Mouse (Mus musculus): ENCODE results near the gene Chrnb2. TPM values are rescaled to one million over a fixed set of nuclear protein-coding genes. Genes with fewer than 3 reads are reported as not detected.

Chrnb2 gene
- polyA plus RNA-seq, 1 experiment = 0.67 TPM

DNA sequence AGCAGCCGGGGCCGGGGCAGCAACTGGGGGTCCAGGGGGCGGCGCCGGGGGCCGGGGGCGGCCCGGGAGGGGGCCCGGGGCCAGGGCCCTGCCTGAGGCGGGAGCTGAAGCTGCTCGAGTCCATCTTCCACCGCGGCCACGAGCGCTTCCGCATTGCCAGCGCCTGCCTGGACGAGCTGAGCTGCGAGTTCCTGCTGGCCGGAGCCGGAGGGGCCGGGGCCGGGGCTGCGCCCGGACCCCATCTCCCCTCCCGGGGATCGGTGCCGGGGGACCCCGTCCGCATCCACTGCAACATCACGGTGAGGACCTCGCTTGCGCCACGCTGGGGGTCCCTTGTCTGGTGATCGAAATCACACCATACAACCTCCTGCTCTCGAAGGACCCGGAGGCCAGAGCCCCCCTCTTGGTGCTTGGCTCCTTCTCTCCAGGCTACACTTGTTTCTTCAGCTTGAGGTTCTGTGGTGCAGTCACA, 9.3 kb upstream of the Chrnb2 start:
- Histone ChIP-seq H3K27me3 (ENCODE audit: control insufficient read depth, insufficient read depth, low read length, poor library complexity, severe bottlenecking) (no peaks in the 10 kb centered on the region), H3K4me1 (ENCODE audit: control insufficient read depth, insufficient read depth, low read length) (peaks cover 3% of the 10 kb centered on the region), H3K9ac (ENCODE audit: low read depth, poor library complexity, severe bottlenecking) (peak overlapping the region; percentile 99), H3K4me3 (ENCODE audit: low read depth, low read length) (peak overlapping the region; percentile 98), H3K27ac (ENCODE audit: insufficient read depth, low read length) (no peak overlapping the region), H3K36me3 (ENCODE audit: control insufficient read depth, insufficient read depth, low read length, poor library complexity, severe bottlenecking) (peaks cover 25% of the 10 kb centered on the region), H3K9me3 (replicated peaks; ENCODE audit: control insufficient read depth, insufficient read depth, low read length, poor library complexity, severe bottlenecking) (no peaks in the 10 kb centered on the region)
- no peak for TF ChIP-seq EP300 (IDR thresholded peaks at IDR 0.05; ENCODE audit: insufficient read depth, low read depth, low read length)
- no peak for TF ChIP-seq POLR2A (IDR thresholded peaks at IDR 0.05; ENCODE audit: insufficient read depth, low read length)
- TF ChIP-seq CTCF (IDR thresholded peaks at IDR 0.05; ENCODE audit: low read depth, low read length) = no peak

DNA sequence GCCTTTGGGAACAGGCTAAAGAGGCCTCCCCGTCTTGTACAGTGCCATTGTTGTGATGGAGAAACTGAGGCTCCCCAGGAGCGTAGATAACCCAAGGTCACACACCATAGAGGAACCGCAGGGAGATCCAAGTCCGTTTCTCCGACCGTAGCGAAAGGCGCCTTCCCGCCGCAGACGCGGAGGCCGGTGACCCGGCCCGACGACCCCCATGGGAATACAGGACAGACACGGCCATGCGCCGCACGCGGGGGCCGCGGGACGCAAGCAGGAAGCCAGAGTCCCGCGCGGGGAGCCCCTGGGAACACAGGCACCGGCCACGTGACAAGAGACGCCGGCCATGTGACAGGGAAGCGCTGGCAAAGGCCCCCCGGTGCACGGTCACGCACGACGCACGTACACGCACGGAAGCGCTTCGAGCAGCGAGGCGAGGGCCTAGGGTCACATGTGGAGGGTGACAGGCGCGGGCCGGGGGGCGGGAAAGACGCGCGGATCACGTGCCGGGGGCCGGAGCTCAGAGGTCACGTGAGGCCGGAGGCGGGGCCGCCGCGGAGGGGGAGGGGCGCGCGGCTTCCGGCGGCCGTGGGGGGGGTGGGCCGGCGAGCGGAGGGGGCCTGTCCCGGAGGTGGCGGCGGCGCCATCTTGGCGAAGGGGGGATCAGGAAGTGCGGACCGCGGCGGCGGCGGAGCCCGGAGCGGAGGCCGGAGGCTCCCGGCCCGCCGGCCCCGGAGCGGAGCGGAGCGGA, 8.7 kb upstream of the Chrnb2 start, which contains the start of gene Ube2q1:
Gene Ube2q1, plus strand, starts transcription at position 649 of the 742 bp plus-strand sequence.
- TF ChIP-seq POLR2A (IDR thresholded peaks at IDR 0.05; ENCODE audit: insufficient read depth, low read length) (no peak), EP300 (IDR thresholded peaks at IDR 0.05; ENCODE audit: insufficient read depth, low read depth, low read length) (no peak; the same call in 1 of the 2 replicates), CTCF (IDR thresholded peaks at IDR 0.05; ENCODE audit: low read depth, low read length) (no peak)
- Histone ChIP-seq H3K27ac (ENCODE audit: insufficient read depth, low read length) (peak within 1 kb of the TSS; percentile 39), H3K4me1 (ENCODE audit: control insufficient read depth, insufficient read depth, low read length) (peaks cover 3% of the 10 kb centered on the region), H3K4me3 (ENCODE audit: low read depth, low read length) (peak within 1 kb of the TSS; percentile 98), H3K9me3 (replicated peaks; ENCODE audit: control insufficient read depth, insufficient read depth, low read length, poor library complexity, severe bottlenecking) (no peaks in the 10 kb centered on the region), H3K27me3 (ENCODE audit: control insufficient read depth, insufficient read depth, low read length, poor library complexity, severe bottlenecking) (no peaks in the 10 kb centered on the region), H3K36me3 (ENCODE audit: control insufficient read depth, insufficient read depth, low read length, poor library complexity, severe bottlenecking) (peaks cover 19% of the 10 kb centered on the region), H3K9ac (ENCODE audit: low read depth, poor library complexity, severe bottlenecking) (peak within 1 kb of the TSS; percentile 99)

- H3K9me3 ChIP-seq (replicated peaks; ENCODE audit: control insufficient read depth, insufficient read depth, low read length, poor library complexity, severe bottlenecking) = no peaks in the 10 kb centered on the region
- no peaks in the 10 kb centered on the region for H3K27me3 ChIP-seq (ENCODE audit: control insufficient read depth, insufficient read depth, low read length, poor library complexity, severe bottlenecking)
- H3K4me1 ChIP-seq (ENCODE audit: control insufficient read depth, insufficient read depth, low read length) = peaks cover 3% of the 10 kb centered on the region
- peak overlapping the region; percentile 74 for H3K4me3 ChIP-seq (ENCODE audit: low read depth, low read length)
- peak overlapping the region; percentile 99 for H3K9ac ChIP-seq (ENCODE audit: low read depth, poor library complexity, severe bottlenecking)
- peaks cover 17% of the 10 kb centered on the region for H3K36me3 ChIP-seq (ENCODE audit: control insufficient read depth, insufficient read depth, low read length, poor library complexity, severe bottlenecking)
- H3K27ac ChIP-seq (ENCODE audit: insufficient read depth, low read length) = peak overlapping the region; percentile 39
- no peak for TF ChIP-seq POLR2A (IDR thresholded peaks at IDR 0.05; ENCODE audit: insufficient read depth, low read length)
- peak; percentile 97 for TF ChIP-seq CTCF (IDR thresholded peaks at IDR 0.05; ENCODE audit: low read depth, low read length)
- 0 out of 2 replicates have a peak, but pooled peaks have one; percentile 17 for TF ChIP-seq EP300 (IDR thresholded peaks at IDR 0.05; ENCODE audit: insufficient read depth, low read depth, low read length)
These were observed 8.1 kb upstream of the Chrnb2 start for GRCm38 (mm10) chr3:89772588-89772967.

- peaks cover 3% of the 10 kb centered on the region for H3K4me1 ChIP-seq (ENCODE audit: control insufficient read depth, insufficient read depth, low read length)
- H3K27me3 ChIP-seq (ENCODE audit: control insufficient read depth, insufficient read depth, low read length, poor library complexity, severe bottlenecking) = no peaks in the 10 kb centered on the region
- no peak overlapping the region for H3K27ac ChIP-seq (ENCODE audit: insufficient read depth, low read length)
- no peak overlapping the region for H3K4me3 ChIP-seq (ENCODE audit: low read depth, low read length)
- H3K9me3 ChIP-seq (replicated peaks; ENCODE audit: control insufficient read depth, insufficient read depth, low read length, poor library complexity, severe bottlenecking) = no peaks in the 10 kb centered on the region
- no peak for TF ChIP-seq POLR2A (IDR thresholded peaks at IDR 0.05; ENCODE audit: insufficient read depth, low read length)
- no peak for TF ChIP-seq CTCF (IDR thresholded peaks at IDR 0.05; ENCODE audit: low read depth, low read length)
- no peak for TF ChIP-seq EP300 (IDR thresholded peaks at IDR 0.05; ENCODE audit: insufficient read depth, low read depth, low read length)
- no peak overlapping the region for H3K9ac ChIP-seq (ENCODE audit: low read depth, poor library complexity, severe bottlenecking)
- H3K36me3 ChIP-seq (ENCODE audit: control insufficient read depth, insufficient read depth, low read length, poor library complexity, severe bottlenecking) = no peaks in the 10 kb centered on the region
These were observed 6.1 kb upstream of the Chrnb2 start for GRCm38 (mm10) chr3:89770425-89771002.

GRCm38 (mm10) chr3:89769584-89769983, 5.2 kb upstream of the Chrnb2 start:
- 0 out of 2 replicates have a peak, but pooled peaks have one; percentile 32 for TF ChIP-seq EP300 (IDR thresholded peaks at IDR 0.05; ENCODE audit: insufficient read depth, low read depth, low read length)
- TF ChIP-seq POLR2A (IDR thresholded peaks at IDR 0.05; ENCODE audit: insufficient read depth, low read length) = no peak
- Histone ChIP-seq H3K4me1 (ENCODE audit: control insufficient read depth, insufficient read depth, low read length) (peaks cover 2% of the 10 kb centered on the region), H3K4me3 (ENCODE audit: low read depth, low read length) (no peak overlapping the region), H3K9me3 (replicated peaks; ENCODE audit: control insufficient read depth, insufficient read depth, low read length, poor library complexity, severe bottlenecking) (no peaks in the 10 kb centered on the region), H3K27me3 (ENCODE audit: control insufficient read depth, insufficient read depth, low read length, poor library complexity, severe bottlenecking) (no peaks in the 10 kb centered on the region), H3K9ac (ENCODE audit: low read depth, poor library complexity, severe bottlenecking) (no peak overlapping the region), H3K27ac (ENCODE audit: insufficient read depth, low read length) (no peak overlapping the region), H3K36me3 (ENCODE audit: control insufficient read depth, insufficient read depth, low read length, poor library complexity, severe bottlenecking) (no peaks in the 10 kb centered on the region)

DNA sequence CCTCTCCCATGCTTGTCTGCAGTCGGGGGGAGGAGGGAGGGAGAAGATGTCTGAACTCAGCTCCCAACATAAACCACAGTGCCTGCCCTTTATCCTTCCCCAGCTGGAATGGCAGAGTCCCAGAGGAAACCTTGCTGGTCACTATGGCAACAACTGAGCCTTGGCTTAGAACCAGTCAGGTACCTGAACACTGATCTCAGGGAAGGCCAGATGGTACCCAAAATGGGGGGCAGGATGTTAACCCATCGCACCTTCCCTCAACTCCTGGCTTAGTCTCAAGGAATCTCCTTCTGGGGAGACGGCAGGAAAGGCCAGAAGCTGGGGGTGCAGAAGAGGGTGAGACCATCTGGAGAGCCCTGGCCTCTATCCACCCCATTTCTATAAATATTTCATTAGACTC, 4.6 kb downstream of the Chrnb2 start:
- Histone ChIP-seq H3K9ac (ENCODE audit: low read depth, poor library complexity, severe bottlenecking) (no peak overlapping the region), H3K4me3 (ENCODE audit: low read depth, low read length) (no peak overlapping the region), H3K9me3 (replicated peaks; ENCODE audit: control insufficient read depth, insufficient read depth, low read length, poor library complexity, severe bottlenecking) (no peaks in the 10 kb centered on the region), H3K4me1 (ENCODE audit: control insufficient read depth, insufficient read depth, low read length) (no peaks in the 10 kb centered on the region), H3K27ac (ENCODE audit: insufficient read depth, low read length) (no peak overlapping the region), H3K36me3 (ENCODE audit: control insufficient read depth, insufficient read depth, low read length, poor library complexity, severe bottlenecking) (no peaks in the 10 kb centered on the region), H3K27me3 (ENCODE audit: control insufficient read depth, insufficient read depth, low read length, poor library complexity, severe bottlenecking) (no peaks in the 10 kb centered on the region)
- TF ChIP-seq POLR2A (IDR thresholded peaks at IDR 0.05; ENCODE audit: insufficient read depth, low read length) (no peak), CTCF (IDR thresholded peaks at IDR 0.05; ENCODE audit: low read depth, low read length) (no peak), EP300 (IDR thresholded peaks at IDR 0.05; ENCODE audit: insufficient read depth, low read depth, low read length) (no peak)
